ENCODE assay signal across 14 mouse cellular contexts in the genomic region with DNA sequence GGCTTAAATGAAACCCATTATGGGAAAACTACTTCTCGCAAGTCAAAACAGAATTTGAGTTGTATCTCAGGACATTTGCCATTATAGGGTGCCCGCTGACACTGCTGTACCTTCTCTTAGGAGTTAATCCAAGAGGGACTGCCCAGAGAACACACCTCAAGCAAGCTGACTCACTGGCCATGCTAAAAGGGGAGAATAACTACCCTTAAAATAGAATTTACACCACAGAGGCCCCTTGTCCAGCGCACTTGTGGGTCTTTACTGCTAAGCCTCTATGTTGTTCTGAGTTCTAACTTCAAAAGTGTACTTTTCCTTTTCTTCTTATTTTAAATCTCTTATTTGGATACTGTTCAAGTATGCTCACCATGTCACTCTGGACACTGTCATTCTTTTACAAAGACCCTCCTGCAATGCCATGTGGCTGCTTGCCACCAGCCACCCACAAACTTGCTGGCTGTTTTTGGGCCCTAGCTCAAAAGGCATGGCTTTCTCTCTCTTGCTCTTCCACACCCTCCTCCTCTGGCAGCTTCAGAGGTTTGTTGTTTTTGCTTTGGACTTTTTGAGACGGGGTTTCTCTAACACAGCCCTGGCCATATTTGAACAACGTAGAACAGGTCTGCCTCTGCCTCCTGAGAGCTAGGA. TPM values are rescaled to one million over a fixed set of nuclear protein-coding genes. Genes with fewer than 3 reads are reported as not detected.
DNase-seq lines count a peak whose midpoint lies in the region; ATAC-seq lines count a peak whose summit lies in the region.
"Had no signal": no experiment of that assay in that cellular context is flagged by ENCODE, and none has a peak within 500 bp of the region (broad histone marks: within the 10 kb centered on the region; RNA-seq: fewer than 3 reads in every experiment).

No protein-coding gene starts in this region.

- peak overlapping the region; percentile 69 for H3K27ac ChIP-seq in heart, embryonic 12.5 days (ENCODE audit: poor library complexity, severe bottlenecking)
- H3K27ac ChIP-seq in kidney, embryonic 14.5 days (ENCODE audit: low read depth, low read length), result peak overlapping the region; percentile 42; the same call in 1 of the 2 replicates
- peak overlapping the region; percentile 5; the same call in 1 of the 2 replicates for H3K27ac ChIP-seq in midbrain, embryonic 16.5 days (ENCODE audit: low read length)
- H3K27ac ChIP-seq in midbrain, embryonic 10.5 days (replicated peaks), result no peak overlapping the region
- H3K27ac ChIP-seq: liver, embryonic 15.5 days had no signal

- intact Hi-C loops in heart, postnatal 25 days (cut with DNase I), result no loop called here

- H3K27me3 ChIP-seq in heart, embryonic 12.5 days (replicated peaks), result no peaks in the 10 kb centered on the region
- H3K27me3 ChIP-seq in kidney, embryonic 14.5 days (ENCODE audit: control insufficient read depth, insufficient read depth, low read length), result no peaks in the 10 kb centered on the region
- no peaks in the 10 kb centered on the region for H3K27me3 ChIP-seq in midbrain, embryonic 16.5 days (ENCODE audit: control insufficient read depth, insufficient read depth, low read depth, low read length)
- H3K27me3 ChIP-seq in midbrain, embryonic 10.5 days (ENCODE audit: low read depth, poor library complexity, severe bottlenecking), result no peaks in the 10 kb centered on the region
- H3K27me3 ChIP-seq: liver, embryonic 15.5 days had no signal

- DNase-seq in heart, postnatal 25 days (ENCODE audit: low spot score), result no peak
- no peak for DNase-seq in kidney, postnatal 4 days
- DNase-seq in midbrain, embryonic 10.5 days (ENCODE audit: low spot score), result no peak
- DNase-seq in induced T-regulatory cell, adult 2 months (ENCODE audit: low read depth), result peak; percentile 40
- no peak for DNase-seq in MN1 (ENCODE audit: low spot score)
- DNase-seq: cerebellum, adult 2 months; embryo, embryonic 11 days; midbrain, embryonic 14.5 days; right cerebral cortex, postnatal 14 days; thymus, postnatal 4 days had no signal

- H3K4me2 ChIP-seq in heart, embryonic 12.5 days, result peak overlapping the region; percentile 8; the same call in 1 of the 2 replicates
- no peak overlapping the region for H3K4me2 ChIP-seq in kidney, embryonic 14.5 days (replicated peaks; ENCODE audit: low read depth, low read length)
- no peak overlapping the region for H3K4me2 ChIP-seq in midbrain, embryonic 16.5 days (ENCODE audit: low read length)
- H3K4me2 ChIP-seq: liver, embryonic 15.5 days had no signal

- peak overlapping the region; percentile 44; the same call in 1 of the 2 replicates for H3K9ac ChIP-seq in heart, embryonic 12.5 days
- no peak overlapping the region for H3K9ac ChIP-seq in kidney, embryonic 14.5 days (ENCODE audit: low read depth, low read length)
- H3K9ac ChIP-seq in midbrain, embryonic 16.5 days (ENCODE audit: low read depth, low read length), result no peak overlapping the region
- H3K9ac ChIP-seq: liver, embryonic 15.5 days had no signal

- H3K9me3 ChIP-seq in heart, embryonic 12.5 days (replicated peaks), result no peaks in the 10 kb centered on the region
- no peaks in the 10 kb centered on the region for H3K9me3 ChIP-seq in kidney, embryonic 14.5 days (ENCODE audit: control insufficient read depth, low read length)
- no peaks in the 10 kb centered on the region for H3K9me3 ChIP-seq in midbrain, embryonic 16.5 days (replicated peaks; ENCODE audit: control insufficient read depth, low read length, poor library complexity, severe bottlenecking)
- no peaks in the 10 kb centered on the region for H3K9me3 ChIP-seq in midbrain, embryonic 10.5 days (replicated peaks)
- H3K9me3 ChIP-seq: liver, embryonic 15.5 days had no signal

- peaks cover 50% of the 10 kb centered on the region for H3K4me1 ChIP-seq in heart, embryonic 12.5 days (replicated peaks)
- no peaks in the 10 kb centered on the region; the same call in 1 of the 2 replicates for H3K4me1 ChIP-seq in kidney, embryonic 14.5 days (ENCODE audit: control insufficient read depth, insufficient read depth, low read length)
- peaks cover 7% of the 10 kb centered on the region; the same call in 1 of the 2 replicates for H3K4me1 ChIP-seq in midbrain, embryonic 16.5 days (ENCODE audit: control insufficient read depth, insufficient read depth, low read length)
- H3K4me1 ChIP-seq in midbrain, embryonic 10.5 days, result no peaks in the 10 kb centered on the region

- WGBS in heart, embryonic 12.5 days, result 70% methylated on average over 5 of the region's 5 CpGs
- WGBS in kidney, embryonic 14.5 days, result 84% methylated on average over 5 of the region's 5 CpGs
- WGBS in midbrain, embryonic 16.5 days, result 82% methylated on average over 5 of the region's 5 CpGs
- WGBS in midbrain, embryonic 10.5 days, result 94% methylated on average over 5 of the region's 5 CpGs

- peaks cover 23% of the 10 kb centered on the region for H3K36me3 ChIP-seq in heart, embryonic 12.5 days
- H3K36me3 ChIP-seq in kidney, embryonic 14.5 days (ENCODE audit: control insufficient read depth, insufficient read depth, low read length), result peaks cover 17% of the 10 kb centered on the region
- no peaks in the 10 kb centered on the region for H3K36me3 ChIP-seq in midbrain, embryonic 16.5 days (ENCODE audit: control insufficient read depth, insufficient read depth, low read length)
- H3K36me3 ChIP-seq in midbrain, embryonic 10.5 days, result peaks cover 55% of the 10 kb centered on the region

- H3K4me3 ChIP-seq in heart, embryonic 12.5 days, result no peak overlapping the region
- no peak overlapping the region for H3K4me3 ChIP-seq in kidney, embryonic 14.5 days (ENCODE audit: low read length)
- H3K4me3 ChIP-seq in midbrain, embryonic 16.5 days (ENCODE audit: low read depth, low read length), result no peak overlapping the region
- H3K4me3 ChIP-seq in midbrain, embryonic 10.5 days, result no peak overlapping the region
- H3K4me3 ChIP-seq: liver, embryonic 15.5 days had no signal

- no peak for ATAC-seq in heart, embryonic 12.5 days (ENCODE audit: insufficient number of reproducible peaks, low FRiP score)
- ATAC-seq in kidney, embryonic 14.5 days (ENCODE audit: low FRiP score, low TSS enrichment), result no peak
- ATAC-seq in midbrain, embryonic 16.5 days, result no peak

RNA-seq across cellular contexts. Expression of a gene that starts 9.6 kb away (rescaled TPM):
- 59.7 and 60.7 TPM in 2 replicates for polyA plus RNA-seq in heart, embryonic 12.5 days (2016; fragmentation: Nextera tagmentation; extraction: Ambion mirVana)
- 10 to 100 TPM; 57.3 to 58.0 TPM for total RNA-seq in heart, postnatal 25 days (2021)
- 63.6 and 67.6 TPM in 2 replicates for polyA plus RNA-seq in kidney, embryonic 14.5 days (2014; fragmentation: Nextera tagmentation; extraction: Ambion mirVana)
- 97.7 TPM in 2 replicates for polyA plus RNA-seq in midbrain, embryonic 16.5 days (2015; fragmentation: Nextera tagmentation; extraction: Ambion mirVana)
- 101 and 112 TPM in 2 replicates for polyA plus RNA-seq in midbrain, embryonic 10.5 days (2016; fragmentation: Nextera tagmentation; extraction: Ambion mirVana)

RNA-seq across cellular contexts. Expression of a gene that starts 10.5 kb away (rescaled TPM):
- 207 and 213 TPM in 2 replicates for polyA plus RNA-seq in heart, embryonic 12.5 days (2016; fragmentation: Nextera tagmentation; extraction: Ambion mirVana)
- total RNA-seq in heart, postnatal 25 days (2021), result 100 to 1,000 TPM; 121 to 124 TPM
- polyA plus RNA-seq in kidney, embryonic 14.5 days (2014; fragmentation: Nextera tagmentation; extraction: Ambion mirVana), result 86.2 and 126 TPM in 2 replicates
- 289 and 327 TPM in 2 replicates for polyA plus RNA-seq in midbrain, embryonic 16.5 days (2015; fragmentation: Nextera tagmentation; extraction: Ambion mirVana)
- 268 and 304 TPM in 2 replicates for polyA plus RNA-seq in midbrain, embryonic 10.5 days (2016; fragmentation: Nextera tagmentation; extraction: Ambion mirVana)

RNA-seq across cellular contexts. Expression of a gene that starts 34.8 kb away (rescaled TPM):
- polyA plus RNA-seq in heart, embryonic 12.5 days (2016; fragmentation: Nextera tagmentation; extraction: Ambion mirVana), result 21.6 and 22.1 TPM in 2 replicates
- total RNA-seq in heart, postnatal 25 days (2021), result 1 to 10 TPM; 5.4 to 7.3 TPM
- polyA plus RNA-seq in kidney, embryonic 14.5 days (2014; fragmentation: Nextera tagmentation; extraction: Ambion mirVana), result 17.0 and 25.0 TPM in 2 replicates
- 46.5 and 57.8 TPM in 2 replicates for polyA plus RNA-seq in midbrain, embryonic 16.5 days (2015; fragmentation: Nextera tagmentation; extraction: Ambion mirVana)
- 17.7 and 22.6 TPM in 2 replicates for polyA plus RNA-seq in midbrain, embryonic 10.5 days (2016; fragmentation: Nextera tagmentation; extraction: Ambion mirVana)
